Mouse (Mus musculus): ENCODE measurements at regions not wholly inside any gene's neighbourhood (a gene's known extent, or its start where the extent isn't known, plus 50 kb on each side); places are given as distances from the start of the nearest gene placed in this dataset.

- in situ Hi-C loops (cut with MboI, MseI) = loop anchor here (10.0 kb wide), 1 partner anchor 1136 kb away; no protein-coding TSS in a partner anchor
Measured at GRCm38 (mm10) chr3:149370517-149371227, 380.3 kb upstream of the Adgrl2 start.

- in situ Hi-C loops (cut with MboI, MseI) = no loop called here
Measured at GRCm38 (mm10) chr3:149367888-149368287, 377.5 kb upstream of the Adgrl2 start.

DNA sequence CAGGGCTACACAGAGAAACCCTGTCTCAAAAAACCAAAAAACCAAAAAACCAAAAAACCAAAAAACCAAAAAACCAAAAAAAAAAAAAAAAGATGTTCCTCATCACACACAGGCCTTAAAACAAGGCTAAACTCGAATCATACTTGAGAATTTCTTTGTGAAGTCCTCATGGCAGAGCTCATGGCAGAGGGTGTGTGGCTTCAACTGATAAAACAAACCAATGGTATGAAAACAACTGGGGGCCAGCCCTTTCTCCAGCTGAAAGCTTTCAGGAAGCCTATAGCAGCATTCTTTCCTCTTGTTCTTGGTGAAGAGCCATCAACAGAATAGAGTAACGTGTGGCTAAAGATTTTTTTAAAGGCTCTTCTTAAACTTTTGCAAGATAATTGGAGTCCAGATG is 369.8 kb upstream of the Adgrl2 start:
- in situ Hi-C loops (cut with MboI, MseI) = no loop called here

- in situ Hi-C loops (cut with MboI, MseI) = no loop called here
Measured at GRCm38 (mm10) chr3:149358570-149359193, 368.3 kb upstream of the Adgrl2 start.

DNA sequence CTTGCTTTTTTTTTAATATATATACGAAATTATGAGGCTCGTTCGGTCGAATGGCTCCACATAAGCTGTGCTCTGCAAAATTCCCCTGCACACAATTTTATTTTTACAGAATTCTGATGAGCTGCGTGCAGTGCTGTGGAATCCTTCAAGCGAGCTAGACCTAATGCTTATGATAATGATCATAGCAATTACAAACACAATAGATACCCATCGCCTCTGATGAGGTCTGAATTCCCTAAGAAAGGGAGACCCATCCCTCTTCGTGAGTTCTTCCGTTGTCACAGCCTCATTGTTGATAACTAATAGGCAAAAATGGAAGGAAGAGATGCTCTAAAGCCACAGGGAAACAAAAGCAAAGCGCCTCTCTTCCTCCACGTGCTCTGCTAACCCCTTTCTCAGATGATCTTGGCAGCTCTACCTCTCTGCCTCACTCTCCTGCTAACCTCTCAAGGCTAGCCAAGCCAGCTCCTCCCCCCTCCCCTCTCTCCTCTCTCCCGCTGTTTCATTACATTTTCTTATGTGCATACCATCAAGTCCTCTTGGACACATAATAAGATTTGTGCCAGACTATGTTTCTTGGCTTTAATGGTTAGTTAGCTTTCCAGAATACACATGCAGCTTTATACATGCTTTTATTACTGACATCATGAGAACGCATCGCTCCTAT is 367.7 kb upstream of the Adgrl2 start:
- in situ Hi-C loops (cut with MboI, MseI) = no loop called here

DNA sequence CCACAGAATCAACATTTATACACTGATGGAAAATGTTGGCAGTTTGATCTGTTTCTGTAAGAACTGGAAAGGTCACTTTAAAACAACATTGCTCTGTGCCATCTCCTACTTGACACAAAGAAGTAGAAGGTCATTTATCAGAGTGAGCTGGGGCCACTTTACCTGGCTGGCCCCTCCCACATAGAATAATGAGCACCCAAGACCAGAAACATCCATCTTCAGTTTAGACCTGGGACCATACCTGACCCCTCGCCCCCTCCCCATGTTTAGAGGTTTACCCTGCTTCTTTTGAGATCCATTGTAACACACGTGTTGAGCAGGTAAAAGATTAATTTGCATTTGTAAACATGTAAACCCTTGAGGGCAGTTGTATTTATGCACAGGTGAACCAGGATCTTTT is 366.8 kb upstream of the Adgrl2 start:
- in situ Hi-C loops (cut with MboI, MseI) = no loop called here

DNA sequence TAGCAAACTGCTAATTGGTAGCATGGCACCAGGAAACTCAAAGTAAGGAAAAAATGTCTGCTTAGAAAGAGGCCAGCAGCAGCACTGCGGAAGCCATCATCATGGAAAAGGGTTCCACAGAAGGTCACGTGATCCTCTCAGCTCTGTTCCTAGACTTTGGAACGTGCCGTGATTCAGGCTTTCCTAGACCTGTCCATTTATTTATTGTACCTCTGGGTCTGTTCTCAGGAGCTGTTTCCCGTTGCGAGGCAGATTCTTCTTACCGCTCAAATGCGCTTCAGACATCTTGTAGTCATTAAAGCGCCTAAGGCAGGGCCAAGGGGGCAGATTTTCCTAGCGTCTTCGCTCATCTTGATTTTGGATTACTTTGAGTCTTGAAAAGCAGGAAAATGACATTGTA is 365.0 kb upstream of the Adgrl2 start:
- in situ Hi-C loops (cut with MboI, MseI) = no loop called here

- in situ Hi-C loops (cut with MboI, MseI) = no loop called here
Measured at GRCm38 (mm10) chr3:149353958-149354357, 363.6 kb upstream of the Adgrl2 start.

DNA sequence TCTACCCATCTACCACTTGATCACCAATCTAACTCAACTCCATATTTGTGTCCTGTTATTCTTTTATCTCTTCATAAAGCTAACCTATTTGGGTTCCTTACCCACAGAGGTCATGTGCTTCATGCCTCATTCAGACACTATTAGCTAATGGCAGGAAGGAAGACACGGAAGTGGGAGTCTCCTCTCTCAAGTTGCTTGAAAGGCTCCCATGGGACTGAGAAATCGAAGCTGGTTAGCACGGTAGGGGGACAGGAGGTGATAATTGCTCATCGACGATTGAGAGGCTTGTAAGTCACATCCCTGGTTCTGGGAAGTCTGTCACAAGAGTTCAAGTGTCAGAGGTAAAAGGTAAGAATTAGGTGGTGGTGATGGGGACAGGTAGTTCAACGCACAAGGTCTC is 362.2 kb upstream of the Adgrl2 start:
- in situ Hi-C loops (cut with MboI, MseI) = no loop called here

DNA sequence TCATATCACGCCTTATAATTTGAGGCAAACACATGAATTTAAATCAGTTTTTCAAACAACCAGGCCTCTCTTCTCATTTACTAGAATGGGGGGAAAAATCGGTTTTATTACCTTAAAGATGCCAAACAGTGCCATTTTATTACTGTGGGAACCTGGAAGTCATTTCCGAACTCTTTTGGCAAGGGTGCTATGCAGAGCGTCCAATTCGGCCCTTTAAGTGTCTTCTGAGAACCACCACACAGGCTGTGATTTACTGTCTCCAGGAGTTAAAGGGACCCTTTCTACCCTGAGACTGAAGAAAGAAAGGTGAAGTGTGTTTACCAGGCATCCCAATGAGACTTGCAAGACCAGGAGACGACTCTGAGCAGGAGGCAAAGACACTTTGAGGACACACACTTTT is 359.4 kb upstream of the Adgrl2 start:
- in situ Hi-C loops (cut with MboI, MseI) = loop anchor here (5.0 kb wide), 1 partner anchor 47 kb away; no protein-coding TSS in a partner anchor

GRCm38 (mm10) chr3:149349211-149349697 is 358.9 kb upstream of the Adgrl2 start:
- in situ Hi-C loops (cut with MboI, MseI) = loop anchor here (5.0 kb wide), 1 partner anchor 47 kb away; no protein-coding TSS in a partner anchor

- in situ Hi-C loops (cut with MboI, MseI) = loop anchor here (5.0 kb wide), 1 partner anchor 46 kb away; no protein-coding TSS in a partner anchor
Measured at GRCm38 (mm10) chr3:149348459-149348971, 358.2 kb upstream of the Adgrl2 start.

GRCm38 (mm10) chr3:149347241-149347992 is 357.1 kb upstream of the Adgrl2 start:
- in situ Hi-C loops (cut with MboI, MseI) = loop anchor here (5.0 kb wide), 1 partner anchor 45 kb away; no protein-coding TSS in a partner anchor

DNA sequence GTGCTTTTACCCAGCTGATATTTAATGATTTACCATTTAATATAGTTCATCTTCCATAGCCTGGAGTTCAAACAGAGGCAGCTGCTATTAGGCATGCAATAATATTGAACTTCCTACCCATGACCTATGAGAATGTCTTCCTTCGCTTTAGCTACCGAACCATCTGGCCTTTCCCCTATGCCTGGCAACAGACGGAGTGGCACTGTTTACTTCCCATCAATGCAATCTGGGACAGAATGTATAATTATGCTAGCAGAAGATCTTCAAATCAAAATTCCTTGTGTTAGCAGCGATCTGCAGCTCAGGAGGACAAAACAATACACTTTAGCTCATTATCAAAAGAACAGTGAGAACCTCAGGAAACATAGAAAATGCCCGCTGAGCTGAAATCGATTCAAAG is 352.2 kb upstream of the Adgrl2 start:
- in situ Hi-C loops (cut with MboI, MseI) = no loop called here

- in situ Hi-C loops (cut with MboI, MseI) = no loop called here
Measured at GRCm38 (mm10) chr3:149339374-149339753, 349.0 kb upstream of the Adgrl2 start.

DNA sequence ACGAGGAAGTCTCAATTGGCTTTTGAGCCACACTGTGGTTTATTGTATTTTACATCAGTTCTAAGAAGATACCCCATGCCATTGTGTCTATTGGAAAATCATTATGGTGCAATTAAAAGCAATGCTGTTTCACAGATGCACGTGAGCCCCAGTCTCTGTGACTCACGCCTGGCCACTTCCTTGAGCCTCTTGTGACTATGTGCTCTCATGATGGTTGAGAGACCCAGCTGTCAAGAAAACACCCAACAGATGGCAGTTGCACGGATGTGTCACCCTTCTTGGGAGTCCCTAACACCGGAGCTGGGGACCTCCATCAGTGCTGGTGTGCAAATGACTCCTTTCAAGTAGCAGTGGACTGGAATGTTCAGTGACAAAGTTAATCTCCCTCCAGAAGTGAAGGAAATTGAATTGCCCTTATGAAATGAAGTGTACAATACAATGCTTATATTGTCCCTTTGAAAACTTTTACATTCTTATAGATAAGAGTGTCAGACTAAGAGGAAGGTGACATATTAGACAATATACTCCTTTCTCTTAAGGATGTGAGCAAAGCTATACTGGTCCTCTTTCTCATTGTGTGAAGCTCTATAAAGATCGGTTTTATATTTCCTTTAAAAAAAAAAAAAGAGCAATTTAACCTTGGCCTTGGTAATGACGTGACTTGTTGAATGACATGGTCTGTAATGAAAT is 348.5 kb upstream of the Adgrl2 start:
- in situ Hi-C loops (cut with MboI, MseI) = no loop called here

- in situ Hi-C loops (cut with MboI, MseI) = no loop called here
Measured at GRCm38 (mm10) chr3:149335259-149335658, 344.9 kb upstream of the Adgrl2 start.

GRCm38 (mm10) chr3:149333607-149334006 is 343.3 kb upstream of the Adgrl2 start:
- in situ Hi-C loops (cut with MboI, MseI) = no loop called here

GRCm38 (mm10) chr3:149333131-149333530 is 342.8 kb upstream of the Adgrl2 start:
- in situ Hi-C loops (cut with MboI, MseI) = no loop called here

GRCm38 (mm10) chr3:149332105-149332504 is 341.8 kb upstream of the Adgrl2 start:
- in situ Hi-C loops (cut with MboI, MseI) = no loop called here

All from T-helper 1 cell (primary cell).